Mouse (Mus musculus) hindbrain, embryonic 16.5 days (tissue): ENCODE data around the gene Kif14. TPM values are rescaled to one million over a fixed set of nuclear protein-coding genes. Genes with fewer than 3 reads are reported as not detected.
A peak's percentile ranks its signal among the peaks of the same experiment; 100 is the strongest.

Source experiments
- ATAC-seq: fragments of 200-750 bp; cut with Nextera tagmentation; 2 replicates; pipeline ENCODE4 v1.8.0; 2017; ENCODE audit warnings: moderate TSS enrichment, moderate library complexity
- H3K27ac ChIP-seq: fragments of 300-500 bp; sonication (generic); 2 replicates; pipeline ENCODE4 v1.5.1; 2014; ENCODE audit warnings: low read depth, mild to moderate bottlenecking, control low read depth, low read length, moderate library complexity
- H3K27me3 ChIP-seq: fragments of 300-500 bp; sonication (generic); replicated peaks from 2 replicates; pipeline ENCODE4 v1.6.1; 2014; ENCODE audit warnings: low read length; ENCODE audit not compliant: control insufficient read depth, insufficient read depth
- H3K36me3 ChIP-seq: fragments of 300-500 bp; sonication (generic); 2 replicates; pipeline ENCODE4 v1.6.1; 2014; ENCODE audit warnings: mild to moderate bottlenecking, low read length, moderate library complexity, mixed read lengths; ENCODE audit not compliant: control insufficient read depth, insufficient read depth
- H3K4me1 ChIP-seq: fragments of 300-500 bp; sonication (generic); 2 replicates; pipeline ENCODE4 v1.6.1; 2014; ENCODE audit warnings: low read depth, low read length; ENCODE audit not compliant: control insufficient read depth, insufficient read depth
- H3K4me2 ChIP-seq: fragments of 300-500 bp; sonication (generic); 2 replicates; pipeline ENCODE4 v1.6.1; 2014; ENCODE audit warnings: mild to moderate bottlenecking, low read length, control low read depth, moderate library complexity
- H3K4me3 ChIP-seq: fragments of 300-500 bp; sonication (generic); 2 replicates; pipeline ENCODE4 v1.5.1; 2014; ENCODE audit warnings: mild to moderate bottlenecking, low read length, control low read depth, moderate library complexity
- H3K9ac ChIP-seq: fragments of 300-500 bp; sonication (generic); 2 replicates; pipeline ENCODE4 v1.6.1; 2014; ENCODE audit warnings: low read depth, mild to moderate bottlenecking, control low read depth, low read length, moderate library complexity
- H3K9me3 ChIP-seq: fragments of 300-500 bp; sonication (generic); 2 replicates; pipeline ENCODE4 v1.6.1; 2014; ENCODE audit warnings: mild to moderate bottlenecking, low read length, moderate library complexity; ENCODE audit not compliant: control insufficient read depth
- WGBS: fragments of 180-500 bp; shearing (Covaris S2); extraction: QIAGEN DNeasy Blood & Tissue Kit; methylation state at CpG from one replicate; pipeline ENCODE4 v1.1.7; 2014; 5-methylcytosine and 5-hydroxymethylcytosine counted together
- polyA plus RNA-seq: library from polyadenylated mRNA; unstranded; fragments of >200 nt; fragmentation: Nextera tagmentation; extraction: Ambion mirVana; gene quantifications from 2 replicates; pipeline ENCODE4 v1.2.1, GENCODE M21; 2015

Gene Kif14
- 0.74 and 0.87 TPM in 2 replicates for polyA plus RNA-seq

- Histone ChIP-seq H3K36me3 (no peaks in the 10 kb centered on the region), H3K9ac (peak within 1 kb of the TSS; percentile 60), H3K27ac (no peak within 1 kb of the TSS), H3K4me1 (peaks cover 5% of the 10 kb centered on the region), H3K4me3 (peak within 1 kb of the TSS; percentile 59), H3K4me2 (peak within 1 kb of the TSS; percentile 100), H3K9me3 (no peaks in the 10 kb centered on the region), H3K27me3 (no peaks in the 10 kb centered on the region)
- ATAC-seq = peak; percentile 99
- under 1% methylated on average over 52 of the region's 52 CpGs for WGBS
Measured at GRCm38 (mm10) chr1:136466143-136466811, at the start of gene Kif14. TSS of gene Kif14 (plus strand) at chr1:136466343.

- ATAC-seq = no peak
- H3K36me3 ChIP-seq = no peaks in the 10 kb centered on the region
- no peak overlapping the region for H3K27ac ChIP-seq
- peaks cover 5% of the 10 kb centered on the region; the same call in 1 of the 2 replicates for H3K4me1 ChIP-seq
- H3K9me3 ChIP-seq = no peaks in the 10 kb centered on the region
- no peak overlapping the region for H3K4me2 ChIP-seq
- H3K9ac ChIP-seq = no peak overlapping the region
- H3K27me3 ChIP-seq = no peaks in the 10 kb centered on the region
- no peak overlapping the region for H3K4me3 ChIP-seq
- 92% methylated on average over 6 of the region's 6 CpGs for WGBS
Measured at GRCm38 (mm10) chr1:136418393-136418792, 47.8 kb upstream of the Kif14 start.

- no peaks in the 10 kb centered on the region for H3K9me3 ChIP-seq
- H3K4me1 ChIP-seq = no peaks in the 10 kb centered on the region
- H3K9ac ChIP-seq = no peak overlapping the region
- WGBS = 77% methylated on average over 11 of the region's 11 CpGs
- H3K4me3 ChIP-seq = no peak overlapping the region
- no peak overlapping the region for H3K27ac ChIP-seq
- no peaks in the 10 kb centered on the region for H3K36me3 ChIP-seq
- H3K4me2 ChIP-seq = no peak overlapping the region
- H3K27me3 ChIP-seq = no peaks in the 10 kb centered on the region
- ATAC-seq = no peak
Measured at GRCm38 (mm10) chr1:136427166-136427969, 38.8 kb upstream of the Kif14 start.

- Histone ChIP-seq H3K4me2 (no peak overlapping the region), H3K27me3 (no peaks in the 10 kb centered on the region), H3K27ac (no peak overlapping the region), H3K9me3 (no peaks in the 10 kb centered on the region), H3K9ac (no peak overlapping the region), H3K4me3 (no peak overlapping the region), H3K36me3 (0 out of 2 replicates have a peak, but pooled peaks cover 2% of the 10 kb centered on the region), H3K4me1 (no peaks in the 10 kb centered on the region)
- WGBS = 89% methylated on average over 4 of the region's 4 CpGs
- no peak for ATAC-seq
Measured at GRCm38 (mm10) chr1:136428981-136429380, 37.2 kb upstream of the Kif14 start.

GRCm38 (mm10) chr1:136430126-136430818 lies 35.9 kb upstream of the Kif14 start:
- Histone ChIP-seq H3K4me2 (no peak overlapping the region), H3K36me3 (0 out of 2 replicates have a peak, but pooled peaks cover 4% of the 10 kb centered on the region), H3K4me3 (no peak overlapping the region), H3K27ac (no peak overlapping the region), H3K27me3 (no peaks in the 10 kb centered on the region), H3K4me1 (no peaks in the 10 kb centered on the region), H3K9ac (no peak overlapping the region), H3K9me3 (no peaks in the 10 kb centered on the region)
- WGBS = 70% methylated on average over 7 of the region's 7 CpGs
- no peak for ATAC-seq

GRCm38 (mm10) chr1:136440741-136441140 lies 25.4 kb upstream of the Kif14 start:
- Histone ChIP-seq H3K4me1 (no peaks in the 10 kb centered on the region), H3K36me3 (no peaks in the 10 kb centered on the region), H3K4me3 (no peak overlapping the region), H3K4me2 (no peak overlapping the region), H3K27me3 (no peaks in the 10 kb centered on the region), H3K9ac (no peak overlapping the region), H3K27ac (no peak overlapping the region), H3K9me3 (no peaks in the 10 kb centered on the region)
- ATAC-seq = no peak
- WGBS = 88% methylated on average over 7 of the region's 7 CpGs

- no peak overlapping the region for H3K4me2 ChIP-seq
- ATAC-seq = no peak
- H3K36me3 ChIP-seq = no peaks in the 10 kb centered on the region
- WGBS = 75% methylated on average over 9 of the region's 9 CpGs
- H3K27me3 ChIP-seq = no peaks in the 10 kb centered on the region
- no peak overlapping the region for H3K4me3 ChIP-seq
- no peaks in the 10 kb centered on the region for H3K4me1 ChIP-seq
- no peak overlapping the region for H3K9ac ChIP-seq
- no peak overlapping the region for H3K27ac ChIP-seq
- no peaks in the 10 kb centered on the region for H3K9me3 ChIP-seq
Measured at GRCm38 (mm10) chr1:136442809-136443208, 23.3 kb upstream of the Kif14 start.

- no peaks in the 10 kb centered on the region for H3K4me1 ChIP-seq
- H3K36me3 ChIP-seq = no peaks in the 10 kb centered on the region
- no peaks in the 10 kb centered on the region for H3K27me3 ChIP-seq
- no peak overlapping the region for H3K9ac ChIP-seq
- WGBS = 86% methylated on average over 12 of the region's 12 CpGs
- H3K9me3 ChIP-seq = no peaks in the 10 kb centered on the region
- no peak overlapping the region for H3K4me2 ChIP-seq
- H3K4me3 ChIP-seq = no peak overlapping the region
- no peak for ATAC-seq
- no peak overlapping the region for H3K27ac ChIP-seq
Measured at GRCm38 (mm10) chr1:136444555-136445255, 21.4 kb upstream of the Kif14 start.
